ENCODE assay signal across 10 mouse cellular contexts in the genomic region with DNA sequence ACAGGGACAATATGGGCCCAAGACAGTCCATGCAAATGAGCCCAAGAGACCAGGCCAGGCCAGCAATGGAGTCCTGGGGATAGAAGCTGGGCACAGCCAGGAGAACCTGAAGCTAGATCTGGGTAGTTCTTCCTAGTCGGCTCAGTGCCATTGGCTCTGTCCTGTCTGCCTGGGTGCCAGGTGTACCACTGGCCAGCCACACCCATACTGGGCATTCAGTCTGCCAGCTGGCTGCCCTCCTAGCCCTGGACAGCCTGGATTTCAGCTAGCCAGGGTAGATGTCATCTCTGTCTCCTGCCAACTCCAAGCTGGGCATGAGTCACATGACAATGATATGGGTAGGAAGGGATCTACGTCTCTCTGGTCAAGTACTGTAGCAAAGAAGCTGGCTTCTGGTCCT. TPM values are rescaled to one million over a fixed set of nuclear protein-coding genes. Genes with fewer than 3 reads are reported as not detected.
DNase-seq lines count a peak whose midpoint lies in the region; ATAC-seq and TF ChIP-seq lines count a peak whose summit lies in the region.
"Had no signal": no experiment of that assay in that cellular context is flagged by ENCODE, and none has a peak within 500 bp of the region (broad histone marks: within the 10 kb centered on the region; RNA-seq: fewer than 3 reads in every experiment).

No protein-coding gene starts in this region.

- H3K36me3 ChIP-seq in heart, embryonic 11.5 days (ENCODE audit: control insufficient read depth, insufficient read depth, low read length): peaks cover 2% of the 10 kb centered on the region; the same call in 1 of the 2 replicates
- H3K36me3 ChIP-seq in midbrain, postnatal 0 days (ENCODE audit: insufficient read depth, low read length): peaks cover 57% of the 10 kb centered on the region
- H3K36me3 ChIP-seq in midbrain, embryonic 11.5 days (ENCODE audit: control insufficient read depth, insufficient read depth, low read length): no peaks in the 10 kb centered on the region
- peaks cover 49% of the 10 kb centered on the region for H3K36me3 ChIP-seq in neural tube, embryonic 15.5 days
- H3K36me3 ChIP-seq: liver, embryonic 15.5 days; stomach, embryonic 15.5 days had no signal

- no peak overlapping the region for H3K27ac ChIP-seq in heart, embryonic 11.5 days (ENCODE audit: low read depth, low read length)
- 0 out of 2 replicates have a peak overlapping the region, but pooled peaks have one; percentile 6 for H3K27ac ChIP-seq in midbrain, postnatal 0 days (ENCODE audit: low read depth, low read length)
- H3K27ac ChIP-seq in midbrain, embryonic 11.5 days (ENCODE audit: low read depth, low read length): no peak overlapping the region
- no peak overlapping the region for H3K27ac ChIP-seq in neural tube, embryonic 15.5 days (replicated peaks)
- H3K27ac ChIP-seq: liver, embryonic 15.5 days; stomach, embryonic 15.5 days had no signal

- DNase-seq in heart, adult 11 months: peak; percentile 99
- DNase-seq in midbrain, postnatal 0 days (ENCODE audit: low spot score): peak; percentile 28
- DNase-seq in midbrain, embryonic 11.5 days (ENCODE audit: low spot score, missing footprints): no peak
- DNase-seq in gastrocnemius, adult 8-10 months (ENCODE audit: low spot score in 2 of 2): peak; percentile 91 to 96
- DNase-seq in ovary, postnatal 36 days (ENCODE audit: low spot score): peak; percentile 54
- DNase-seq in spleen, postnatal 36 days (ENCODE audit: low spot score in 2 of 2): no peak

- no peak overlapping the region for H3K9ac ChIP-seq in heart, embryonic 11.5 days (ENCODE audit: low read depth, low read length)
- no peak overlapping the region for H3K9ac ChIP-seq in midbrain, postnatal 0 days (replicated peaks; ENCODE audit: low read length, poor library complexity, severe bottlenecking)
- no peak overlapping the region for H3K9ac ChIP-seq in midbrain, embryonic 11.5 days (ENCODE audit: low read length)
- H3K9ac ChIP-seq in neural tube, embryonic 15.5 days (replicated peaks): no peak overlapping the region
- H3K9ac ChIP-seq: liver, embryonic 15.5 days; stomach, embryonic 15.5 days had no signal

- no peak for ATAC-seq in heart, embryonic 11.5 days (replicated peaks; ENCODE audit: insufficient number of reproducible peaks, low FRiP score, low TSS enrichment)
- ATAC-seq in midbrain, postnatal 0 days (ENCODE audit: low FRiP score): no peak
- no peak for ATAC-seq in midbrain, embryonic 11.5 days (ENCODE audit: low FRiP score)
- ATAC-seq in neural tube, embryonic 15.5 days (ENCODE audit: low FRiP score): no peak

- 74% methylated on average over 2 of the region's 2 CpGs for WGBS in heart, embryonic 11.5 days (ENCODE audit: insufficient replicate concordance)
- 86% methylated on average over 2 of the region's 2 CpGs for WGBS in midbrain, postnatal 0 days
- WGBS in midbrain, embryonic 11.5 days: 88% methylated on average over 2 of the region's 2 CpGs
- WGBS in neural tube, embryonic 15.5 days: 88% methylated on average over 2 of the region's 2 CpGs

- H3K4me3 ChIP-seq in heart, embryonic 11.5 days (ENCODE audit: low read depth, low read length): no peak overlapping the region
- H3K4me3 ChIP-seq in midbrain, postnatal 0 days (ENCODE audit: low read depth, low read length): no peak overlapping the region
- no peak overlapping the region for H3K4me3 ChIP-seq in midbrain, embryonic 11.5 days (ENCODE audit: low read depth, low read length)
- H3K4me3 ChIP-seq in neural tube, embryonic 15.5 days (replicated peaks): no peak overlapping the region
- H3K4me3 ChIP-seq: liver, embryonic 15.5 days; stomach, embryonic 15.5 days had no signal

- no peak for TF ChIP-seq CTCF in midbrain, postnatal 0 days (IDR thresholded peaks at IDR 0.05)

- peaks cover 10% of the 10 kb centered on the region; the same call in 1 of the 2 replicates for H3K4me1 ChIP-seq in heart, embryonic 11.5 days (ENCODE audit: control insufficient read depth, insufficient read depth, low read length)
- H3K4me1 ChIP-seq in midbrain, postnatal 0 days (ENCODE audit: insufficient read depth, low read length): peaks cover 6% of the 10 kb centered on the region
- H3K4me1 ChIP-seq in midbrain, embryonic 11.5 days (ENCODE audit: control insufficient read depth, insufficient read depth, low read length): no peaks in the 10 kb centered on the region; the same call in 1 of the 2 replicates
- H3K4me1 ChIP-seq in neural tube, embryonic 15.5 days: peaks cover 37% of the 10 kb centered on the region
- H3K4me1 ChIP-seq: liver, embryonic 15.5 days had no signal

- no peak overlapping the region for H3K4me2 ChIP-seq in heart, embryonic 11.5 days
- H3K4me2 ChIP-seq in midbrain, postnatal 0 days (ENCODE audit: low read depth, low read length, poor library complexity, severe bottlenecking): no peak overlapping the region
- no peak overlapping the region for H3K4me2 ChIP-seq in midbrain, embryonic 11.5 days
- no peak overlapping the region for H3K4me2 ChIP-seq in neural tube, embryonic 15.5 days
- H3K4me2 ChIP-seq: liver, embryonic 15.5 days; stomach, embryonic 15.5 days had no signal

- no peaks in the 10 kb centered on the region for H3K9me3 ChIP-seq in heart, embryonic 11.5 days (replicated peaks; ENCODE audit: control insufficient read depth, low read length)
- H3K9me3 ChIP-seq in midbrain, postnatal 0 days (ENCODE audit: low read length): no peaks in the 10 kb centered on the region
- H3K9me3 ChIP-seq in midbrain, embryonic 11.5 days (ENCODE audit: control insufficient read depth, low read length): no peaks in the 10 kb centered on the region
- no peaks in the 10 kb centered on the region for H3K9me3 ChIP-seq in neural tube, embryonic 15.5 days (replicated peaks)
- H3K9me3 ChIP-seq: liver, embryonic 15.5 days; stomach, embryonic 15.5 days had no signal

- no peaks in the 10 kb centered on the region for H3K27me3 ChIP-seq in heart, embryonic 11.5 days (ENCODE audit: control insufficient read depth, insufficient read depth, low read length)
- H3K27me3 ChIP-seq in midbrain, postnatal 0 days (ENCODE audit: insufficient read depth, low read length): no peaks in the 10 kb centered on the region
- no peaks in the 10 kb centered on the region for H3K27me3 ChIP-seq in midbrain, embryonic 11.5 days (ENCODE audit: control insufficient read depth, insufficient read depth, low read length)
- H3K27me3 ChIP-seq in neural tube, embryonic 15.5 days (replicated peaks): no peaks in the 10 kb centered on the region
- H3K27me3 ChIP-seq: liver, embryonic 15.5 days; stomach, embryonic 15.5 days had no signal

RNA-seq across cellular contexts. Expression of gene Sgsm2, which starts 29.7 kb away (rescaled TPM):
- 3.9 and 5.5 TPM in 2 replicates for polyA plus RNA-seq in heart, embryonic 11.5 days (2014; fragmentation: Nextera tagmentation; extraction: Ambion mirVana)
- 49.1 and 62.8 TPM in 2 replicates for total RNA-seq in midbrain, postnatal 0 days (2014; rRNA removed)
- 28.1 and 28.8 TPM in 2 replicates for polyA plus RNA-seq in midbrain, postnatal 0 days (2015; fragmentation: Nextera tagmentation; extraction: Ambion mirVana)
- polyA plus RNA-seq in midbrain, embryonic 11.5 days (2014; fragmentation: Nextera tagmentation; extraction: Ambion mirVana): 5.8 and 6.8 TPM in 2 replicates
- 1 to 10 TPM; 1.3 to 2.0 (median 1.7) TPM for total RNA-seq in gastrocnemius, adult 8-10 months (2022)
- polyA plus RNA-seq in neural tube, embryonic 15.5 days (2015; fragmentation: Nextera tagmentation; extraction: Ambion mirVana): 24.1 and 27.3 TPM in 2 replicates

RNA-seq across cellular contexts. Expression of gene Tsr1, which starts 30.7 kb away (rescaled TPM):
- polyA plus RNA-seq in heart, embryonic 11.5 days (2014; fragmentation: Nextera tagmentation; extraction: Ambion mirVana): 34.0 and 40.6 TPM in 2 replicates
- total RNA-seq in midbrain, postnatal 0 days (2014; rRNA removed): 23.6 and 28.6 TPM in 2 replicates
- polyA plus RNA-seq in midbrain, postnatal 0 days (2015; fragmentation: Nextera tagmentation; extraction: Ambion mirVana): 21.2 and 22.9 TPM in 2 replicates
- 48.9 and 51.3 TPM in 2 replicates for polyA plus RNA-seq in midbrain, embryonic 11.5 days (2014; fragmentation: Nextera tagmentation; extraction: Ambion mirVana)
- 10 to 100 TPM; 26.3 to 39.2 (median 28.2) TPM for total RNA-seq in gastrocnemius, adult 8-10 months (2022)
- 28.1 and 32.8 TPM in 2 replicates for polyA plus RNA-seq in neural tube, embryonic 15.5 days (2015; fragmentation: Nextera tagmentation; extraction: Ambion mirVana)

RNA-seq across cellular contexts. Expression of gene Mnt, which starts 36.5 kb away (rescaled TPM):
- polyA plus RNA-seq in heart, embryonic 11.5 days (2014; fragmentation: Nextera tagmentation; extraction: Ambion mirVana): 2.7 and 3.5 TPM in 2 replicates
- 17.6 and 18.6 TPM in 2 replicates for total RNA-seq in midbrain, postnatal 0 days (2014; rRNA removed)
- 7.4 and 8.4 TPM in 2 replicates for polyA plus RNA-seq in midbrain, postnatal 0 days (2015; fragmentation: Nextera tagmentation; extraction: Ambion mirVana)
- 3.7 and 4.5 TPM in 2 replicates for polyA plus RNA-seq in midbrain, embryonic 11.5 days (2014; fragmentation: Nextera tagmentation; extraction: Ambion mirVana)
- 10 to 100 TPM in 1 of 4 experiments, 1 to 10 TPM in 3; 5.8 to 11.7 (median 7.8) TPM for total RNA-seq in gastrocnemius, adult 8-10 months (2022)
- 7.0 and 7.3 TPM in 2 replicates for polyA plus RNA-seq in neural tube, embryonic 15.5 days (2015; fragmentation: Nextera tagmentation; extraction: Ambion mirVana)

RNA-seq across cellular contexts. Expression of gene Smg6, which starts 58.4 kb away (rescaled TPM):
- 10.4 and 11.3 TPM in 2 replicates for polyA plus RNA-seq in heart, embryonic 11.5 days (2014; fragmentation: Nextera tagmentation; extraction: Ambion mirVana)
- 26.6 and 27.7 TPM in 2 replicates for total RNA-seq in midbrain, postnatal 0 days (2014; rRNA removed)
- 10.0 and 11.9 TPM in 2 replicates for polyA plus RNA-seq in midbrain, postnatal 0 days (2015; fragmentation: Nextera tagmentation; extraction: Ambion mirVana)
- polyA plus RNA-seq in midbrain, embryonic 11.5 days (2014; fragmentation: Nextera tagmentation; extraction: Ambion mirVana): 16.0 and 17.9 TPM in 2 replicates
- total RNA-seq in gastrocnemius, adult 8-10 months (2022): 10 to 100 TPM; 10.3 to 13.0 (median 11.7) TPM
- 13.3 and 14.3 TPM in 2 replicates for polyA plus RNA-seq in neural tube, embryonic 15.5 days (2015; fragmentation: Nextera tagmentation; extraction: Ambion mirVana)

RNA-seq across cellular contexts. Expression of gene Srr, which starts 58.6 kb away (rescaled TPM):
- polyA plus RNA-seq in heart, embryonic 11.5 days (2014; fragmentation: Nextera tagmentation; extraction: Ambion mirVana): 19.2 and 25.0 TPM in 2 replicates
- total RNA-seq in midbrain, postnatal 0 days (2014; rRNA removed): 40.5 and 43.1 TPM in 2 replicates
- polyA plus RNA-seq in midbrain, postnatal 0 days (2015; fragmentation: Nextera tagmentation; extraction: Ambion mirVana): 35.6 and 37.6 TPM in 2 replicates
- 25.9 and 29.7 TPM in 2 replicates for polyA plus RNA-seq in midbrain, embryonic 11.5 days (2014; fragmentation: Nextera tagmentation; extraction: Ambion mirVana)
- 10 to 100 TPM; 15.8 to 19.1 (median 17.0) TPM for total RNA-seq in gastrocnemius, adult 8-10 months (2022)
- 38.0 and 38.1 TPM in 2 replicates for polyA plus RNA-seq in neural tube, embryonic 15.5 days (2015; fragmentation: Nextera tagmentation; extraction: Ambion mirVana)

Comparison
In these comparisons a context has a peak if more than half of its experiments do, and no peak if none do; other contexts are left out.
1. DNase-seq: peak in heart, adult 11 months (single experiment), midbrain, postnatal 0 days (single experiment), gastrocnemius, adult 8-10 months (2 of 2) and ovary, postnatal 36 days (single experiment); none in midbrain, embryonic 11.5 days (single experiment) and spleen, postnatal 36 days (0 of 2).